Comparison of ENCODE assay signal across 26 mouse cellular contexts in genomic region chr17:73557101-73557500, GRCm38 (mm10).
DNase-seq lines count a peak whose midpoint lies in the region; ATAC-seq lines count a peak whose summit lies in the region.
"Had no signal": no experiment of that assay in that cellular context is flagged by ENCODE, and none has a peak within 500 bp of the region (broad histone marks: within the 10 kb centered on the region; RNA-seq: fewer than 3 reads in every experiment).

No protein-coding gene starts in this region.

- H3K4me1 ChIP-seq in heart, embryonic 10.5 days: no peaks in the 10 kb centered on the region
- H3K4me1 ChIP-seq in heart, embryonic 16.5 days (ENCODE audit: control insufficient read depth, insufficient read depth, low read length): no peaks in the 10 kb centered on the region
- H3K4me1 ChIP-seq: embryonic facial prominence, embryonic 13.5 days; forebrain, embryonic 12.5 days; forebrain, embryonic 15.5 days; hindbrain, embryonic 12.5 days; hindbrain, embryonic 15.5 days had no signal

- H3K9me3 ChIP-seq in heart, embryonic 10.5 days: no peaks in the 10 kb centered on the region
- H3K9me3 ChIP-seq in heart, embryonic 16.5 days (replicated peaks; ENCODE audit: control insufficient read depth, low read length): no peaks in the 10 kb centered on the region
- H3K9me3 ChIP-seq: embryonic facial prominence, embryonic 10.5 days; embryonic facial prominence, embryonic 13.5 days; forebrain, embryonic 12.5 days; forebrain, embryonic 15.5 days; hindbrain, embryonic 12.5 days; hindbrain, embryonic 15.5 days had no signal

- 68% methylated on average over 3 of the region's 3 CpGs for WGBS in heart, embryonic 10.5 days
- 41% methylated on average over 3 of the region's 3 CpGs for WGBS in heart, embryonic 16.5 days

- no peaks in the 10 kb centered on the region for H3K27me3 ChIP-seq in heart, embryonic 10.5 days (ENCODE audit: insufficient read depth, poor library complexity, severe bottlenecking)
- no peaks in the 10 kb centered on the region for H3K27me3 ChIP-seq in heart, embryonic 16.5 days (ENCODE audit: control insufficient read depth, insufficient read depth, low read length)
- H3K27me3 ChIP-seq: embryonic facial prominence, embryonic 13.5 days; forebrain, embryonic 12.5 days; forebrain, embryonic 15.5 days; hindbrain, embryonic 12.5 days; hindbrain, embryonic 15.5 days had no signal

- intact Hi-C loops in heart, postnatal 25 days (cut with DNase I): no loop called here
- intact Hi-C loops in left cerebral cortex, postnatal 4 days (cut with DNase I): no loop called here

- ATAC-seq in heart, embryonic 16.5 days (replicated peaks; ENCODE audit: extremely low read depth, insufficient read depth, low FRiP score): peak; percentile 52; the same call in 1 of the 2 replicates
- ATAC-seq: CD4-positive, CD25-positive, alpha-beta regulatory T cell, adult 4 months; forebrain, embryonic 15.5 days; intestine, postnatal 0 days had no signal

- peak; percentile 61 for DNase-seq in heart, adult 11 months
- DNase-seq in heart, embryonic 10.5 days (ENCODE audit: low spot score): no peak
- DNase-seq in heart, postnatal 25 days (ENCODE audit: low spot score): no peak
- peak; percentile 28 for DNase-seq in left cerebral cortex, adult 11 months (ENCODE audit: low spot score)
- DNase-seq in left cerebral cortex, postnatal 4 days: no peak
- DNase-seq in urinary bladder, postnatal 4 days (ENCODE audit: low spot score in 2 of 2): no peak
- DNase-seq: adrenal gland, adult 2 months; adrenal gland, postnatal 14 days; cerebellum, adult 11-12 months; cerebellum, adult 8-10 months; cerebellum, postnatal 10 days; cerebellum, postnatal 36 days; embryo, embryonic 11 days; gastrocnemius, postnatal 10 days; gastrocnemius, postnatal 36 days; heart, postnatal 14 days had no signal

- no peaks in the 10 kb centered on the region for H3K36me3 ChIP-seq in heart, embryonic 10.5 days
- no peaks in the 10 kb centered on the region for H3K36me3 ChIP-seq in heart, embryonic 16.5 days (ENCODE audit: control insufficient read depth, insufficient read depth)
- H3K36me3 ChIP-seq: embryonic facial prominence, embryonic 10.5 days; embryonic facial prominence, embryonic 13.5 days; forebrain, embryonic 12.5 days; forebrain, embryonic 15.5 days; hindbrain, embryonic 12.5 days; hindbrain, embryonic 15.5 days had no signal

- no peak overlapping the region for H3K4me3 ChIP-seq in heart, embryonic 10.5 days
- H3K4me3 ChIP-seq in heart, embryonic 16.5 days (ENCODE audit: low read length): no peak overlapping the region
- H3K4me3 ChIP-seq: embryonic facial prominence, embryonic 10.5 days; embryonic facial prominence, embryonic 13.5 days; erythroblast, embryonic 14.5 days; forebrain, embryonic 12.5 days; forebrain, embryonic 15.5 days; hindbrain, embryonic 12.5 days; hindbrain, embryonic 15.5 days had no signal

- no peak overlapping the region for H3K27ac ChIP-seq in heart, embryonic 10.5 days
- no peak overlapping the region; the same call in 1 of the 2 replicates for H3K27ac ChIP-seq in heart, embryonic 16.5 days (ENCODE audit: low read length)
- H3K27ac ChIP-seq: embryonic facial prominence, embryonic 10.5 days; embryonic facial prominence, embryonic 13.5 days; forebrain, embryonic 12.5 days; forebrain, embryonic 15.5 days; hindbrain, embryonic 12.5 days; hindbrain, embryonic 15.5 days had no signal

- H3K4me2 ChIP-seq in heart, embryonic 16.5 days (ENCODE audit: low read depth, low read length): no peak overlapping the region
- H3K4me2 ChIP-seq: embryonic facial prominence, embryonic 13.5 days; forebrain, embryonic 12.5 days; forebrain, embryonic 15.5 days; hindbrain, embryonic 12.5 days; hindbrain, embryonic 15.5 days had no signal

- no peak overlapping the region for H3K9ac ChIP-seq in heart, embryonic 16.5 days (ENCODE audit: low read length)
- H3K9ac ChIP-seq: embryonic facial prominence, embryonic 13.5 days; forebrain, embryonic 12.5 days; forebrain, embryonic 15.5 days; hindbrain, embryonic 12.5 days; hindbrain, embryonic 15.5 days had no signal

Comparison
In these comparisons a context has a peak if more than half of its experiments do, and no peak if none do; other contexts are left out.
1. DNase-seq: peak in heart, adult 11 months (single experiment) and left cerebral cortex, adult 11 months (single experiment); none in heart, embryonic 10.5 days (single experiment), heart, postnatal 25 days (single experiment), left cerebral cortex, postnatal 4 days (single experiment) and urinary bladder, postnatal 4 days (0 of 2).